Mouse (Mus musculus): Measurements from ENCODE around the gene Upf1.

Gene Upf1

GRCm38 (mm10) chr8:70360769-70361168 lies 7.7 kb upstream of the Upf1 start:
- DNase-seq (ENCODE audit: low read depth in 1 of 2, low spot score in 2 of 2) = no peak

- no peak for DNase-seq (ENCODE audit: low read depth in 1 of 2, low spot score in 2 of 2)
Measured at GRCm38 (mm10) chr8:70359411-70359810, 6.3 kb upstream of the Upf1 start.

- DNase-seq (ENCODE audit: low read depth in 1 of 2, low spot score in 2 of 2) = no peak
Measured at GRCm38 (mm10) chr8:70356111-70356510, 3.0 kb upstream of the Upf1 start.

GRCm38 (mm10) chr8:70354004-70354403 lies 926 bp upstream of the Upf1 start:
- no peak for DNase-seq (ENCODE audit: low read depth in 1 of 2, low spot score in 2 of 2)

- DNase-seq (ENCODE audit: low read depth in 1 of 2, low spot score in 2 of 2) = peak in 1 of 2 experiments; percentile 24
Measured at GRCm38 (mm10) chr8:70352657-70353151, 374 bp downstream of the Upf1 start.

GRCm38 (mm10) chr8:70352000-70352384 lies 1.1 kb downstream of the Upf1 start:
- DNase-seq (ENCODE audit: low read depth in 1 of 2, low spot score in 2 of 2) = no peak

GRCm38 (mm10) chr8:70351035-70351999 lies 1.8 kb downstream of the Upf1 start:
- DNase-seq (ENCODE audit: low read depth in 1 of 2, low spot score in 2 of 2) = no peak

GRCm38 (mm10) chr8:70347860-70348420 lies 5.1 kb downstream of the Upf1 start:
- no peak for DNase-seq (ENCODE audit: low read depth in 1 of 2, low spot score in 2 of 2)

GRCm38 (mm10) chr8:70347443-70347842 lies 5.6 kb downstream of the Upf1 start:
- no peak for DNase-seq (ENCODE audit: low read depth in 1 of 2, low spot score in 2 of 2)

- no peak for DNase-seq (ENCODE audit: low read depth in 1 of 2, low spot score in 2 of 2)
Measured at GRCm38 (mm10) chr8:70344279-70344678, 8.8 kb downstream of the Upf1 start.

GRCm38 (mm10) chr8:70343696-70344095 lies 9.4 kb downstream of the Upf1 start:
- DNase-seq (ENCODE audit: low read depth in 1 of 2, low spot score in 2 of 2) = no peak

- no peak for DNase-seq (ENCODE audit: low read depth in 1 of 2, low spot score in 2 of 2)
Measured at GRCm38 (mm10) chr8:70343076-70343475, 10.0 kb downstream of the Upf1 start.

GRCm38 (mm10) chr8:70342007-70342406 lies 11.1 kb downstream of the Upf1 start:
- no peak for DNase-seq (ENCODE audit: low read depth in 1 of 2, low spot score in 2 of 2)

GRCm38 (mm10) chr8:70340659-70341058 lies 12.4 kb downstream of the Upf1 start:
- DNase-seq (ENCODE audit: low read depth in 1 of 2, low spot score in 2 of 2) = no peak

- no peak for DNase-seq (ENCODE audit: low read depth in 1 of 2, low spot score in 2 of 2)
Measured at GRCm38 (mm10) chr8:70338931-70339330, 14.1 kb downstream of the Upf1 start.

- no peak for DNase-seq (ENCODE audit: low read depth in 1 of 2, low spot score in 2 of 2)
Measured at GRCm38 (mm10) chr8:70332878-70333202, 20.2 kb downstream of the Upf1 start.

GRCm38 (mm10) chr8:70332070-70332877 lies 20.8 kb downstream of the Upf1 start:
- DNase-seq (ENCODE audit: low read depth in 1 of 2, low spot score in 2 of 2) = no peak

GRCm38 (mm10) chr8:70331526-70331925 lies 21.6 kb downstream of the Upf1 start:
- DNase-seq (ENCODE audit: low read depth in 1 of 2, low spot score in 2 of 2) = no peak

GRCm38 (mm10) chr8:70330741-70331364 lies 22.2 kb downstream of the Upf1 start:
- DNase-seq (ENCODE audit: low read depth in 1 of 2, low spot score in 2 of 2) = no peak

GRCm38 (mm10) chr8:70329835-70330740 lies 23.0 kb downstream of the Upf1 start:
- DNase-seq (ENCODE audit: low read depth in 1 of 2, low spot score in 2 of 2) = no peak

Data from monocyte, adult 2 months (primary cell).